Mouse (Mus musculus) adrenal gland, postnatal 36 days (tissue): ENCODE data around the gene Mrpl48. TPM values are rescaled to one million over a fixed set of nuclear protein-coding genes. Genes with fewer than 3 reads are reported as not detected.
"Not testable (repeated sequence)": the region's sequence is repeated elsewhere in the genome, so short reads cannot be mapped to it uniquely, and the experiment has no call there.

Experiments used
- DNase-seq, 2 experiments: peaks; one replicate each; pipeline ENCODE4 v3.0.0; 2021; ENCODE audit warnings: mixed read lengths in 1 of 2
- total RNA-seq, 2 experiments: library from RNA; stranded (reverse); gene quantifications; 2 replicates each; pipeline ENCODE4 v1.2.3; 2021

Gene Mrpl48
- total RNA-seq, 2 experiments from 2014 or later = 56.7 to 58.3 TPM

DNA sequence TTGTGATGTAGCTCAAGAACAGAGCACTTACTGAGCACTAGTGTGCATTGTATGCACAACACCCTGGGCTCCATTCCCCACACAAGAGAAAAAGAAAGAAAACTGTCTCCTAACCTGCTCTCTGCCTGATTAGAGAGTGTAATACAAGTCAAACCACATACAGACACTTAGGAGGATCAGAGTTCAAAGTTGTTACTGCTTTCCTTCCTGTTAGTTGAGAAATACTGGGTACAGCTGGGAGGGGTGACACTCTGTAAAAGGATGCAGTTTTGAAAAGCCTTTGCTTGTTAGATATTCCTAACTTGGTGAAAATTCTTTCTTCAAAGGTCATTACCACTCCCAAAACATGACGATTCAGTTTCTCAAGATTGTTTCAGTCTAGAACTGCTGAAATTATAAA lies 18.3 kb downstream of the Mrpl48 start:
- no peak for DNase-seq

DNA sequence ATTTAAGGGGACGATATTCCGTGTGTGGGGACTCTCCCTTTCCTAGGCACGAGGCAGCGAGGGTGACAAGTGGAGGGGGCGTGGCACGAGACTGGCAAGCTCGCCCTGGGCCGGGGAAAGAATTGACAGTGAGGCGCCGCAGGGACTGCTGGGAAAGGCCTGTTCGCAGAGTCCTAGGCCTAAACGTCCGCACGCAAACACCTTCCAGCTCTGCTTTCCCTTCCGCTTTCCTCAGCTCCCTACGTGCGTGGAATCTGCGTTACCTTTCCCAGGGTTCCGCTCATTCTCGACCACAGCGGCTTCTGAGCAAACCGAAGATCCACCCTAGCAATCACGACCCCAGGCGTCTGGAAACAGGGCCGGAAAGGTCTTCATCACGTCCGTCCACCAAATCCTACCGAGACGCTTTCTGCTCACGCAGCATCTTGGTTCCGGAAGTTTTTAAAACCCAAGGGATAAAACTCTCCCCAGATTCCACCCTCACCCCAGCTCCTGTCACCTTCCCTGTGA lies 25.3 kb downstream of the Mrpl48 start:
- DNase-seq = peak; percentile 93

DNA sequence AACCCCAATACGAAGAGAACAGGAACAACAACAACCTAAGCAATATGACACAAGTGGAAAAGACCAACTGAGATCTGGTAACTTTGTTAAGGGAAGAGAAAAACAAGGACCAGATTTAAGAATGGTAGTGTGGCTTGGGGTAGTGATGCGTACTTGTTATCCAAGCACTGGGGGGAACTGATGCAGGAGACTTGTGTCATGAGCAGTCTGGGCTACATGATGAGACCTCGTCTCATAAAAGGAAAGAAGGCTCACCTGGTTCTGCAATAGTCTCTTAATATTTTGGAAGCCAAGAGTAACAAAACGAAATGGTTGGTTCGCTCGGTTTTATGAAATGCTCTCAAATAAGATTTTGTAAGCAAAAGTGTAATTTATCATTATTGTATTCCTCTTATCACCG lies 25.9 kb downstream of the Mrpl48 start:
- no peak for DNase-seq

DNA sequence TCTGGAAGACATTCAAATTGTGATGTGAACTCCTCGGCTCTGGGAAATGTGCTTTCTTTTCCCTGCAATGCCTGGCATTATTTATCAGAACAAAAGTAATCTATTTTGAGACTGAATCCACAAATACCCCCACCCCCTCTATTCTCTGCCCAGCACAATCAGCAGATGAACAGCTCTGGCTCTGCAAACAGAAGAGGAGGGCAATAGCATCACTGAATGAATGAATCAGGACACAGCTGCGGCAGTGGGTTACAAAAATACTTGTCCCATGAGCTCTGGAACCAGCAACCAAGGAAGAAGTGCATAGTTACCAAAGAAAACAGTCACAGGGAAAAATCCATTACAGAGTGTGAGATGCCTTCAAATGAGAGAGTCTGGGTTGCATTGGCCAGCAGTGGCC lies 29.3 kb downstream of the Mrpl48 start:
- DNase-seq = no peak

DNA sequence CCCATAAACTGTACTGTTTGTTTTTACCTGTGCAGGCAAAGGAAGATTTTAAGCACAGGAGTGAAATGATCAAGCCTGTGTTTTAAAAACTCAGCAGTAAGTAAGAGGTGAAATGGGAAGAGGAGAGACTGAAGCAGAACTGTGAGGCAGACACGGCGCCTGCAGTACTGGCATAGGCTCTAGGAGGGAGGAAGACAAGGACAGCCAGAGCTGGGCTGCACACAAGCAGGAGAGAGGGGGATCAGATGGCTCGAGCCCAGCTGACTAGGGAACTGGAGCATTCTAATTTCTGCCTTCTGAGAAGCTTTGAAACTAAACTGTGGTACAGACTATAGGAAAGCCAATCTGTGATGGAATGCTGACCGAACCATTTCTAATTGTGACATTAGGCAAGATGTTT lies 35.4 kb downstream of the Mrpl48 start:
- DNase-seq = no peak

DNA sequence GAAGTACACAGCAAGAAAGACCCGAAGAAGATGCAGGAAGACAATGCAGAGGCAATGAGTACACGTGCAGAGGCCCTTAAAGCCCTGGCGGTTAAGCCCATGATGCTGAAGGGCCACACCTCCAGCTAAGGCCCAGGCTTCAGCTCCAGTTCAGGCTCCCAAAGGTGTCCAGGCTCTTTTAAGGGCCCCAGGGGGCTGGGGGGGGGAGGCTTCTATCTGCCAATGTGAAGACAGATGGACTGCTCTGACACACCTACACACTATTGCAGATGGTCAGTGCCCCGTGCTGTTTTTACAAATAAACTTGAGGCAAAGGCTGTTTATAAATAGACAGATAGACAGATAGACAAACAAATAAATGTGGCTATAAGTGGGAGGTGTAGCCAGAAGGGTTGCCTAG lies 36.0 kb downstream of the Mrpl48 start:
- no peak for DNase-seq

DNA sequence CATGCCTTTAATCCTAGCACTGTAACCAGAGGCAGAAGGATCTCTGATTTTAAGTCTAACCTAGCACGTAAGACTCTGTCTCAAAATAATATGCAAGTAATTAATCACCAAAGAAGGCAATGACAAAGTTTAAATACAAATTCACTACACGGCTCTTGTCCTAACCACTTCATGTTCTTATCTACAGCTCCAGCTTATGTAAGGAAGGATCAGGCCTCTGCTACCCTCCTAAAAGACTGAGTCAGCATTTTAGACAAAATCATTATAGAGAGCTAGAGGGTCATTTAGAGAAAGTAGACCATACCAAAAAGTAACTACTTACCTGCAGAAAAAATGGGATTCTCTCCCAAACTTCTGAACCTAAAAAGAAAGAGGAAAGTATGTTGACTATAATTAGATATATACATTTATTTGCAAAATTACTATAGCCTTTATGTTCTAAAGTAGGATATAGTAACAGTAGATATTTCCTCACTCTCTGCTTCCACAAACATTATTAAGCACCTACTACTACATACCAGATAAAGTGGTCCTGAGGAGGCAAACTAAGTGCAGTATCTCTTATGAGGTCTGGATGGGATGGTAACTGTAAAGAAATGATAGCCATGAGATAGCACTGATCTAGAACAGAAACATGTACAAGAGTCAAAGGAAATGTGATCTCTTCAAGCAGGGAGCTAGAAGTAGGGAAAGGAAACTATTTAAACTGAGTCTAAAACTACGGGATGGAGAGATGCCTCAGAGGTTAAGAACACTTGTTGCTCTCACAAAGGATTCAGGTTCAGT lies 37.0 kb downstream of the Mrpl48 start:
- no peak for DNase-seq

DNA sequence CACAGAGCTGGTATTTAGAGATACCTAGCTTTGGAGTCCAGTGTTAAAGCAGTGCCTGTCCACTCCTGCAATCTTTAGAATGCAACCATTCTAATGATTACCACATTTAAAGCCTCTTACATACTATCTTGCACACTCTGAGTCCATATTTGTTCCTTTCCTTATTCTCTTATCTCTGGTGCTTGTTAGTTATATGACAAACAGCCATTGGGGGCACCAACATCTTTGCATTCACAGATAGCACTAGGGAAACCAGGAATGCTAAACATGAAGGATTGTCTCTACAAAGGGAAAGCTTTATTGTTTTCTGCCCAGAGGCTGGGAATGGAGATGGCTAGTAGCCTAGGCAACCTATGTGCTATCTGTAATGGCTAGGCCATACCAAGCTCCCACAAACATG lies 38.2 kb downstream of the Mrpl48 start:
- no peak for DNase-seq

DNA sequence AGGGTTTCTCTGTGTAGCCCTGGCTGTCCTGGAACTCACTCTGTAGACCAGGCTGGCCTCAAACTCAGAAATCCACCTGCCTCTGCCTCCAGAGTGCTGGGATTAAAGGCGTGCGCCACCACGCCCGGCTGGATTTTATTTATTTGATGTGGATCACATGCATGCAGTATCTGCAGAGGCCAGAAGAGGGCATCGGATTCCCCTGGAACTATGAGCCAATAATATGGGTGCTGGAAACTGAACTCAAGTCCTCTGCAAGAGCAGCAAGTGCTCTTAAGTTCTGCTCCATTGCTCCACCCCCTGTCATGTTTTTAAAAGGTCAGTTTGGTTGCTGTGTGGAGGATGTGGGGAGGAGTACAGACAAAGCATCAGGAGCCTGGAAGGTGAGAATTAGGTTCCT lies 40.9 kb downstream of the Mrpl48 start:
- DNase-seq = not testable (repeated sequence)

DNA sequence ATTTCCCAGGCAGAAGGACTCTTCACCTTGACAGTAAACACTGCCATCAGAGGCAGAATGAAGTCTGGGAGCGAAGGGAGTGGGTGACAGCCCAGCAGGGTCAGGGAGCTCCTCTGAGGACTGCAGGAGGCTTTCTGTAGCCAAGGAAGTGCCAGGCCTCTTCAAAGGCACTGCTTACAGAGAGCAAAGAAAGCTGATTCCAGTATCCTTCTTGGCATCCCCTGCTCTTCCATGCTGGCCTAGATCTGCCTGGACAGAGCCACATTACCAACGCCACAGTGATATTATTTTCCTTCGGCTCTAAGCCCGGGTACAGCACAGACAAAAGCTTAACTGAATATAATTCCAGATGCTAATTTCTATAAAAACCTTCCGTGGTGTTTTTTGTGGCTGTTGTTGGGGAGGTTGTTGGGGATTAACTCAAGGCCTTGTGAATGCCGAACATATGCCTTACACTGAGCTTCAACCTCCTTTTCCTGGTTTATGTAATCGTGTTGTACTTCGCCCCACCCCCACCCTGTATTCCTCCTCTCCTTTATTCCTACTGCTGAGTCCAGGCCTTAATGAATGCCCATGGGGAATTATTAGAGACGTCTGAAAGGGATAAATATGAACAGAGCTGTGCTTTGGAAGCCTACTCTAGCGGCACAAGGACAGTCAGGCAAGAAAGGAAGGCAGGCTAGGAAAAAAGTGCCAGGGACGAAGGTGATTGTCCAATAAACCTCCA lies 46.1 kb downstream of the Mrpl48 start:
- no peak for DNase-seq

DNA sequence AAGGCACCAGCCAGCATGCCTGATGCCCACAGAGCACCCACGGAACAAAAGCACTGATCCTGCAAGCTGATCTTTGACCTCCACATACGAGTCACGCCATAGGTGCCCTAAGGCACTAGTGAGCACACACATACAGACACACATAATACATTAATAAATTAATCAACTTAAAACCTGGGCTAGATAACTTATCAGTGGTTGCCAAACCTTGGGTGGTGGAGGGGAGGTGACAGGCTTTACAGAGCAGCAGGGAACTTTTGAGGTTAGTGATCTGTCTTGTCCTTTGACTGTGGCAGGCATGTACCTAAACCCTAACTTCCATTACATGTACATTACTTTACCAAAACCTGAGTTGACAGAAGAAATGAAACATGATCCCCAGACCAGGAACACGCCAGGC lies 48.8 kb downstream of the Mrpl48 start:
- no peak for DNase-seq

DNA sequence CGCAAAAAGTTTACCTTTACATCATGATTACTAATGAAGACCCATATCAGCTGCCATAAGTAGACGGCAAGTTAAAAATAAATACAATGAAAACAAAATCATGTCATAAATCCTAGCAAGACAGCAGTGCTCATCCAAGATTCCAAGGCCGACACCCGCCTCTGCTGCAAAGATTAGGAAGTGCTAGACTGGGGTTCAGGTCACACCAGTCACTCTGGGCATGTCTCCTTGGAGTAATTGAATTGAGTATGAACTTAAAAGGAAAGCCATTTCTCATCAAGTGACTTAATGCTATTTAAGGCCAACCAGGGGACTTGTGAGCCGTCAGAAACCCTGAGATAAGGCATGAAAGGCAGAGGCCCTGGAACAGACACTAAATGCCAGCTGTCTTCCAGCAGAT lies 50.9 kb downstream of the Mrpl48 start:
- DNase-seq = peak; percentile 37 to 42

DNA sequence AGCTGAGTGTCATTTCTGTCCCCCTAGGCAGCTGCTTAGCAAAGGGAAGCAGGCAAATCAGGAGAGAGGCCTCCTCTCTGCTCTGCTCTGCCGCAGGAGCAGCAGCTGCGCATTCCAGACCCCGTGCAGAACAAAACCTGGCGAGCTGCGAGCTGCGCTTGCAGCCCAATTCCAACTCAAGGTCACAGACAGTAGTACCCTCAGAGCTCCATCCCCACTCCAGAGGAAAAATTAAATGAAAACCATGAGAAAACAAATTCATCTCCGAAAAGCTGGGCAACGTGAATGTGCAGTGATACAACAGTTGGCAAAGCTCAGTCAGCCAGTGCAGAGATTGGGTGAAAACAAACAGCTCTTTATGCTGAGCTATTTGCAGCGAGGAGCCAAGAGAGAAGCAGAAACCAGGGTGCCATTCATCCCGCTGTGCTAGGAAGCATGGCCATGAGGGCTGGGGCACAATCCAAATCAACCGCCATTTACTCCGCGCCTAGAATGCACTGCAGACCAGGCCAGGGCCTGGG lies 52.6 kb downstream of the Mrpl48 start:
- DNase-seq = peak; percentile 8 to 51

DNA sequence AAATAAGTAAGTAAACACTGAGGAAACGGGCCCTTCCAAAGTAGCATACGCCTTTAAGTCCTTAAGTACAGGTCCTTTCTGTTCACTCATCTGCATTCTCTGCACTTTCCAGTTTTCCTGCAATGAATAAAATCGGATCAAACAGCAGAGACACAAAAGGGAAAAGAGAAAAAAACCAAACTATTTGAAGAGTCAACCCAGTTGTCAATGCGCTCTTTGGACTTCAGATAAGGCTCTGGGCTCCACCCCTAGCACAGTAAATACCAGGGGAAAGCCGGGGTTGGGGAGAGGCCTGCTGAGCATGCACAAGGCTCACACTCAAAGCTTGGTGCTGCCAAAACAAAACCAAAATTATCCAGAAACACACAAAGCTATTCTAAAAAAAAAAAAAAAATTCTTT lies 53.2 kb downstream of the Mrpl48 start:
- no peak for DNase-seq

DNA sequence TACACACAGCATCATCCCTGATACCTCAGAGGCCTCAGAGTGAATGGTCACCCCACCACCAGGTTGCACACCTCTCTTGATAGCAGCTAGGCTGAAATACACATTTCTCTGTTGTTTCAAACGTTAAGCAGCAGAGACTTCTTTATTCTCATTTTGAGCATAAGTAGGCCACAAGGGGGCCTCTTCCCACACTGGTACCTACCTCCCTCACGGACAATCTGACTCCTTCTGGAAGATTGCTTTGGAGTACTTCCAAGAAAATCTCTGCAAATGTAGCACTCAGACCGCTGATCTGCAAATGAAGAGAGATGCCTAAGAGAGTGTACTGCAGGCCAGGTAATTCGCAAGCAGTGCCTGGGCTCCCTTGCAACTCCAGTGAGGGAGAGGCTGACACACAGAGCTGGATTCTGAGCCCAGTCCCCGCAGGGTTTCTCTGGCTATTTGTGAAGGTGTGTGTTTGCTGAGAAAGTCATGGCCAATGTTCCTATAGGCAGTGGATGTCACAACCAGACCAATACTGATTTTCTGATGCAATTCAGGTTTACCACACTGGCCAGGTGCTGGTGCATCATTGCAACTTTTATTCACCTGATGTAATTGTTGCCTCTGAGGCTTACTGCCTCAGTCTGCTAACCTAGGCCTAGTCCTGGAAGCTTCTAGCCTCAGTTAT lies 57.6 kb downstream of the Mrpl48 start:
- peak; percentile 15 to 52 for DNase-seq

DNA sequence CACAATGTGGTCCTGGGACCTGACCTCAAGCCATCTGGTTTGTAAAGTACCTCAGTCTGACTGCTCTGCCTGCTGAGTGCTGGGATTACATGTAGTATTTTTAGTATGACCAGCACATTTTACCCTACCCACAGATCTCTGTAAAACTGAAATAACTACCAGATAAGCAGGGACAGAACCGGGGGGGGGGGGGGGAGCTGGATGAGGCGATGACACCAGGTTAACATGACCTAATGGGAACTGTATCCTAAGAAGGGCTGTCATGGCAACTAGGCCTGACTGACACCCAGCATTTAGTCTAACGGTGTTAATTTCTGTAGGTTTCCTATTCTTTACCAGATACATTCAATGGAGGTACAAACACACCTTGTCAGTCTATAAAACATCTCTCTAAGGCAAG lies 58.3 kb downstream of the Mrpl48 start:
- DNase-seq = no peak

DNA sequence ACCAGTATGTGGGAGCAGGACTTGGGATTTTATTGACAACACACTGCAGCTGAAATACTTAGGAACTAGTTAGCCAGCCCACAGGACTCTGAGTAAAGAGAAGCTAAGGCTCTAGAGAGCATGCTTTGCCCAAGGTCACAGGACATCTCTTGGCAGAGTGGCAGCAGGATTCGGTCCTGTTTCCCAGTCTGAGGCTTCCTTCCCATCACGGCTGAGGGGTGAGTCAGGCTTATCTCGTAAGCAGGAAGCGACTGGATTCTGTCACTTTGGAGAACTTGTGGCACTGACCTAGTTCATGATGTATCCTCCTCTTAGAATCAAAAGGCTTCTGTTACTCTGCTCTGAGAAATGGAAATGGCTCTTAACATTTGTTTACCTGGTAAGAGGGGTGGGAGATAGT lies 60.5 kb downstream of the Mrpl48 start:
- DNase-seq = peak; percentile 74 to 77

DNA sequence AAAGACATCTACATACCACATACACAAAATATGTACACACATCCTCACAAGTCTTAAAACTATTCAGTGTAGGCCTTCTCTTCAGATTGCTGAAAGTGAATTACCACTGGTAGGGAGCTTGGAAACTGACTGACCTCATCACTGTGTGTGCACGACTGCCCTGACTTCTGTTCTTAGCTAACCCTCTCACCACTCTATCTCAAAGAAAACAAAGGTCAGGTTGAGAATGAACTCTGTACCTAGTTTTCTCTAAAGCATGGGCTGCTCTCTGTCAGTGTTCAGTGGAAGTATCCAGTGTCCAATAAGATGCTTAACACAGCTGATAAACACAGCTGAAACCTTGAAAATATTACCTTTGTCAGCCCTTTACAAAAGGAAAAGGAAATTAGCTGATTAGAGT lies 63.7 kb downstream of the Mrpl48 start:
- no peak for DNase-seq

DNA sequence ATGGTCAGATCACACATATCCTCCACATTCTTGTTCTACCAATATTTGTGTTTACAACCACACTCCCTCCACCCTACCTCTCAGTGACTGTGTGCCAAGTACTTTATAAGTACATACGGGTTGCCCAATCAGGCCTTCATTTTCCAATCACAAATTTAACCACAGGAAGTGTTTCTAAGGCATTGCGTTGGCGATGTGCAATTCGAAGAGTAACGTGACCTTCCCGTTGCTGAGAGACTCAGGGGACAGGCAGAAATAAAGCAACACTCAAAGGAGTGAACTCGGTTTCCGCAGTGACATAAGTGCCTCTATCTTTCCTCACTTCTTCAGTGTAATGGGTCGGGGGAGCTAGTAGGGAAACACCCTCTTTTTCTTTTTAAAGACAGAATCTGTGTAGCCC lies 68.6 kb downstream of the Mrpl48 start:
- no peak for DNase-seq

DNA sequence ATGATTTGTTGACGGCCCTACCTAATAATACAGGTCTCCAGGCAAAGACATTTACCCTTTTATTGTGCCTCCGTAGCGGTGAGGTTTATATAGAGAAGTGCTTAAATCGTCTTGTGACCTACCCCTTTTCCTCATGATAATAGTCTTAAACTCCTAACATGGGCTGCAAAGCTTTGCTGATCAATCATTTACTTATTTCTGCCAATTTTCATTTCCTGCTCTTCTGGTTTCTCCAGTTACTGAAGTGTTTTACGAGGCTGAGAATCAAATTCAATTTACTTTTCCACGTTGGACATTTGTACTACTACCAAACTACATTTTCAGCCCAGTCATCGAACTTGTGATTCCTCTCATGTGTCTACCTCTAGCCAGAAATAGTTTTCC lies 70.6 kb downstream of the Mrpl48 start:
- no peak for DNase-seq

DNA sequence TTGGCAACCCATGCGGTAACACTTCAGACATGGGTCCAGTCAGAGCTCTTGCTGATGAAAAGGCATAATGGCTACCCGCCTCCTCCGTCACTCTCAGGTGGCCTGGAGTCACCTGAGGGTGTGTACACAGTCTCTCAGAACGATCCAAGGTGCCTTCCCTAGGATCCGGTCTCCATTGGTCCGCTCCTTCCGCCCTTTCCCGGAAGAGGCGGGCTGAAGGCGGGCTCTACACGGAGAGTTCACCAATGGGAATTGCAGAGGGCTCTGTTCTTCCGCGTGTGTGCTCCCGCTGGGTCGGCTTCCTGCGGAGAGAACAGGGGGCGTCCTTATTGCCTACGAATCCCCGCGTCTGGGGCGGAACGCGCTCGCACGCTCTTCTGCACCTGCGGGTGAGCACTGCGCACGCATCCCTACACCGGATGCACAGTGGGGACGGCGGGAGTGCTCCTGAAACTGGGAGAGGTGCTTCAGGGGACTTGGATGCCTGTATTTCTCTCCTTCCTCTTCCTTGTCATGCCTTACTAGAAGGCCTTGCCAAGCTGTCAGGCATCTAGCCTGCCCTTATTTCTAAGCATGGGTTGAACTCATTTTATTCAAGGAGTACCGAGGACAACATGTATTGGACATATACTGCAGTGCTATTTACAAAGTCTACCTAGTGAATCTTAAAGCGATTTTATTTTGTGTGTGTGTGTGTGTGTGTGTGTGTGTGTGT lies 71.1 kb downstream of the Mrpl48 start, which contains the start of gene Coa4:
Coa4 (plus strand) TSS at position 268 of the 715 bp plus-strand sequence.
- peak; percentile 86 to 90 for DNase-seq

DNA sequence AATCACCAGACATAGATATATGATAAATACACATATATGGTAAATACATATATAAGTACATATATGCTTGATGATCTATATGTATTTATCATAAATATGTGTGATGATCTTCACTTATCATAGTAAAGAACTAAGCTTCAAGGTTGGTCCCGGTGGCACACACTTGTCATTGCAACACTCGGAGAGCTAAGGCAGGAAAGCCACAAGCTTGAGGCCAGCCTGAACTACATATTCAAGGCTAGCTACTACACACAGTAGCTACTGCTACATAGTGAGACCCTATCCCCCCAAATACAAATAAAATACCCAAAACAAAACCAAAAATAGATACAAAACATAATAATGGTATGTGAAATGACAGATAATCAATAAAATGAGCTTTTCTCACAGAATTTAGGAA lies 72.3 kb downstream of the Mrpl48 start:
- DNase-seq = no peak
